Mouse (Mus musculus) left cerebral cortex, postnatal 10 days (tissue): ENCODE results near the gene 4933405O20Rik. TPM values are rescaled to one million over a fixed set of nuclear protein-coding genes. Genes with fewer than 3 reads are reported as not detected.

Experiments used
- DNase-seq, 2 experiments: peaks; one replicate each; pipeline ENCODE4 v3.0.0; 2021 to 2022; ENCODE audit warnings: low spot score in 2 of 2, mixed read lengths in 1 of 2; ENCODE audit errors: extremely low spot score in 1 of 2
- intact Hi-C: fragments of 180-260 bp; cut with DNase I; formaldehyde crosslinking; loops from one replicate; pipeline ENCODE4 v1.15.1; 2025
- total RNA-seq, 2 experiments: library from RNA; stranded (reverse); gene quantifications; 2 replicates each; pipeline ENCODE4 v1.2.3; 2021

4933405O20Rik gene
- total RNA-seq, result under 1 TPM; 0.26 to 0.92 TPM

DNA sequence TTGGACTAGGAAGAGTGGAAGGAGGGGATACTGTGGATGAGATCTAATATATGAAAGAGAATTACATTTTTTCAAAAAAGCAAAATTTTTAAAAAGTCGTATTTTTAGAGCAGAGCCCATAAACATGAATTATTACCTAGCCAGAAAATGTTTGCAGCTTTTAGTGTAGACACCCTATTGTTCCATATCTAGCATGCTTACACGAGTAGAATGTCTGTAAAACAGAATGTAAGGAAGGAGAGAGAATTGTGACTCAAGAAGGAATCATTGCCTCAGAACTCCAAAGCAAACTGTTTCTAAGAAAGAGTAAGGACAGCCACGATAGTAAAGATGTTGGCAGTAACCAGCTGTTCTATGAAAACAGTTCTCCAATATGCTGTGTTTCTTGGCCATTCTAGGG is at the start of gene 4933405O20Rik:
4933405O20Rik (plus strand) TSS at position 301 of the 400 bp plus-strand sequence.
- intact Hi-C loops, result no loop called here
- DNase-seq, result no peak

DNA sequence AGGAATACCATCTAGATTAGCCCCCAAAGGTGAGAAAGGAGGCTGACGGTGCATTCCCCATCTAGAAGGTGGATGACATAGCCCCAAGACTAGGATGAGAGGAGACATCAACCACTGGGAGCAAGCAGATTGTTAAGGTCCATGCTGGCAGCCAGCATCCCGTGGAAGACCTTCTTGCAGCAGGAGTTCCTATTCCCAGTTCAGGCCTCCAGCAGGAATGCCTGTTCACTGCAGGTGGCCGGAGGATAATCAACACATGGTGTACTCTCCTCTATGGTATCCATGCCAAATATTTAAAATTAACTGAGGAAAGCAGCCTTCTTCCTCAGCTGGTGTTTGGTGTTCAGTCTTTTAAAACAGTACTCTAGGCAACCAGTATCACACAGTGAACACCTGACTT is 49.4 kb upstream of the 4933405O20Rik start:
- no peak for DNase-seq
- intact Hi-C loops, result no loop called here

DNA sequence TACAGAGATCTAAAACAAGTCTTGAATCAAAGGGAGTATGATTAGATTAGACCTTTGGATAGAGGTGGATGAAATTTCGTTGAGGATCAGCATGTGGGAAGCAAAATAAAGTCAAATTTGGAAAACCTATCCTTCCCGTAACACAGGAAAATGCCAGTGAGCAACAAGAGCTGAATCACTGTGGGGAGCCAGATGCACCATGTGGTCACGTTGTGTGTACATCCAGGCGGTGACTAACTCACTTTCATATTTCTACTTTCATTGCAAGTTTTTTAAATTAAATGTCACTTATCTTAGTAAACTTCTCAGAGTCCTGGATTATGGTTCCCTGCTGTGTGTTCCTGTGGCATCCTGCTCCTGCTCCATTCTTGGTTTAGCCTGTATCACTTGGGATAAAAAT is 47.6 kb upstream of the 4933405O20Rik start:
- intact Hi-C loops, result no loop called here
- DNase-seq, result no peak

GRCm38 (mm10) chr7:50562708-50563107 is 36.3 kb upstream of the 4933405O20Rik start:
- intact Hi-C loops, result no loop called here

GRCm38 (mm10) chr7:50573841-50574240 is 25.1 kb upstream of the 4933405O20Rik start:
- intact Hi-C loops, result no loop called here
- DNase-seq, result no peak

More at GRCm38 (mm10) chr7:50562708-50563107, 36.3 kb upstream of the 4933405O20Rik start:
- DNase-seq, result no peak

- no peak for DNase-seq
- intact Hi-C loops, result no loop called here
Measured at GRCm38 (mm10) chr7:50588642-50589424, 10.2 kb upstream of the 4933405O20Rik start.

GRCm38 (mm10) chr7:50614101-50614500 is 15.1 kb downstream of the 4933405O20Rik start:
- intact Hi-C loops, result no loop called here
- peak in 1 of 2 experiments; percentile 30 for DNase-seq

DNA sequence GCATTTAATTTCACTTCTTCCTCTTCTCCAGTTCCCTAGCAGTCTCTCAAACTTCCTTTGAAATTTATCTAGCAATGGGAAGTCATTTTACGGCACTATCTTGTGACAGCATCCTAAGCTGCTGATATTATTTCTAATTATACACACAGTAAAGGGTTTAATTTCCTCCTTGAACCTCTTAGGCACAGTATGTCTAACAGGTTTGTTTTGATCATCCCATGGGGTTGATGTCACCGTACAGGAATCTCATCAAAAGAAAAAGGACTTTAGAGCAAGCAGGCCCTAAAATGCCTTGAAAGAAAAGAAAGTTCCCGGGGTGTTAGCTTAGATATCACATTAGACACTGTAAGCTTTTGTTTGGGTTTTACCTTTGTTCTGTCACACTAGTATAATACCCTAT is 30.2 kb downstream of the 4933405O20Rik start:
- no peak for DNase-seq
- intact Hi-C loops, result no loop called here

GRCm38 (mm10) chr7:50633147-50633546 is 34.2 kb downstream of the 4933405O20Rik start:
- no peak for DNase-seq
- intact Hi-C loops, result no loop called here
